Mouse (Mus musculus): ENCODE data around the gene Wwox. TPM values are rescaled to one million over a fixed set of nuclear protein-coding genes. Genes with fewer than 3 reads are reported as not detected.

Wwox gene
- polyA plus RNA-seq, 1 experiment from 2014 or later = 14.9 TPM

DNA sequence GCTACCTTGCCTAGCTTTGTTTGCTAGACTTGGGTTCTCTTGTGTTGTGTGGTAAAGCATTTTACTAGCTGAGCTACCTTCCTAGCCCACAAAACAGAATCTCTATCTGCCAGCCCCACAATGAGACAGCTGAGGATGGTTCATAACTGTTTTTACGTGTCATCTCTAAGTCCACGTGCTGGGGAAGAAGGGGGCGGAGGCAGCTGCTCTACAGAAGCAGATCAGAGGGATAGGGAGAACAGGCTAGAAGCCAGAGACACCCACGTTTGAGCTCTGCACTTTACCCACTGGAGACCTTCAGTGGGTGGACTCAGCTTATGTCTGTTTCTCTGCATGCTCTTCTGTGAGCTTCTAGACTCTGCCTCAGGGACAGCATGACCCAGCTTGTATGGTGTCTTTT lies 17.9 kb upstream of the Wwox start:
- no peak overlapping the region for H3K4me3 ChIP-seq (ENCODE audit: low read length)
- H3K27me3 ChIP-seq (replicated peaks; ENCODE audit: control insufficient read depth, insufficient read depth, low read length) = no peaks in the 10 kb centered on the region
- H3K4me2 ChIP-seq (ENCODE audit: low read length) = no peak overlapping the region
- no peaks in the 10 kb centered on the region for H3K4me1 ChIP-seq (ENCODE audit: control insufficient read depth, insufficient read depth, low read depth, low read length)
- 81% methylated on average over 4 of the region's 4 CpGs for WGBS
- ATAC-seq = no peak
- H3K36me3 ChIP-seq (ENCODE audit: control insufficient read depth, insufficient read depth, low read length) = no peaks in the 10 kb centered on the region
- no peak overlapping the region for H3K27ac ChIP-seq (ENCODE audit: low read depth, low read length)
- H3K9me3 ChIP-seq (ENCODE audit: control insufficient read depth, low read length) = no peaks in the 10 kb centered on the region
- no peak overlapping the region for H3K9ac ChIP-seq (ENCODE audit: low read depth, low read length)

DNA sequence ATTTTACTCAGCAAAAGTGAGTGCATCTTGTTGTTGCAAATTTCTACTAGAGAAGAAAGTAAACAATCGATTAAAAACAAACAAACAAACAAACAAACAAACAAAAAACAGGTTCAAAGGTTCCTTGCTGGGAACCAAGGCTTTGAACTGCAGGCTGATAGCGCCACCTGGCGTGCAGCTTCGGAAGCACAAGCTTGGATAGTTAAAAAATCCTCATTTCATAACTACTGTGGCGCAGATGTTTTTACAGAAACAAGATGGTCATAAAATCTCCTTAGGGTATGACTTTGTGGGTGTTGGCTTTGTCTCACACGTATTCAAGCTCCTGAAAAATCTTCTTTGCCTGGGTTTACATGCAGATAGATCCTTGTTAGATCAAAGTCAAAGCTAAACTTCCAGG lies 1.2 kb upstream of the Wwox start:
- H3K36me3 ChIP-seq (ENCODE audit: control insufficient read depth, insufficient read depth, low read length) = no peaks in the 10 kb centered on the region
- no peak overlapping the region for H3K4me3 ChIP-seq (ENCODE audit: low read length)
- H3K27me3 ChIP-seq (replicated peaks; ENCODE audit: control insufficient read depth, insufficient read depth, low read length) = no peaks in the 10 kb centered on the region
- H3K4me2 ChIP-seq (ENCODE audit: low read length) = no peak overlapping the region
- no peak overlapping the region for H3K27ac ChIP-seq (ENCODE audit: low read depth, low read length)
- H3K9ac ChIP-seq (ENCODE audit: low read depth, low read length) = no peak overlapping the region
- peaks cover 7% of the 10 kb centered on the region for H3K4me1 ChIP-seq (ENCODE audit: control insufficient read depth, insufficient read depth, low read depth, low read length)
- ATAC-seq = no peak
- 9% methylated on average over 6 of the region's 6 CpGs for WGBS
- no peaks in the 10 kb centered on the region for H3K9me3 ChIP-seq (ENCODE audit: control insufficient read depth, low read length)

DNA sequence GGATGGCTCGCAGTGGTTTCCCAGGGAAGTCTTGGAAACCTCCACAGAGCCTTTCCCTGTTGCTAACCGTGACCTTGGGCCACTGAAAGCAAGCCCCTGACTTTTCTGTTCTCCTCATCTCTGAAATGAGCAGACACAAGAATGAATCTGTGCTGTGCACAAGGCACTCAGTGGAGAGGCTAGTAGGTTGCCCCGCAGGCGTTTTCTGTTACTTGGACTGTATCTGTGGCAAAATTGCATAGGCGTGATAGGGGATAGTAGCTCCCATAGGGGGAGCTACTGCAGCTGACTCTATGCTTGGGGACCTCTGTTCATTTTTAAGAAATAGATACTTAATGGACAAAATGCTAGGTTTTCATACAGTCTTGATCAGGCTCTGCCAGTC lies 742 bp downstream of the Wwox start:
- H3K4me3 ChIP-seq (ENCODE audit: low read length) = peak overlapping the region; percentile 86
- peak overlapping the region; percentile 92 for H3K4me2 ChIP-seq (ENCODE audit: low read length)
- no peak for ATAC-seq
- peak overlapping the region; percentile 85 for H3K27ac ChIP-seq (ENCODE audit: low read depth, low read length)
- no peaks in the 10 kb centered on the region for H3K9me3 ChIP-seq (ENCODE audit: control insufficient read depth, low read length)
- no peaks in the 10 kb centered on the region for H3K36me3 ChIP-seq (ENCODE audit: control insufficient read depth, insufficient read depth, low read length)
- peak overlapping the region; percentile 84 for H3K9ac ChIP-seq (ENCODE audit: low read depth, low read length)
- 15% methylated on average over 5 of the region's 5 CpGs for WGBS
- no peaks in the 10 kb centered on the region for H3K27me3 ChIP-seq (replicated peaks; ENCODE audit: control insufficient read depth, insufficient read depth, low read length)
- peaks cover 7% of the 10 kb centered on the region for H3K4me1 ChIP-seq (ENCODE audit: control insufficient read depth, insufficient read depth, low read depth, low read length)

DNA sequence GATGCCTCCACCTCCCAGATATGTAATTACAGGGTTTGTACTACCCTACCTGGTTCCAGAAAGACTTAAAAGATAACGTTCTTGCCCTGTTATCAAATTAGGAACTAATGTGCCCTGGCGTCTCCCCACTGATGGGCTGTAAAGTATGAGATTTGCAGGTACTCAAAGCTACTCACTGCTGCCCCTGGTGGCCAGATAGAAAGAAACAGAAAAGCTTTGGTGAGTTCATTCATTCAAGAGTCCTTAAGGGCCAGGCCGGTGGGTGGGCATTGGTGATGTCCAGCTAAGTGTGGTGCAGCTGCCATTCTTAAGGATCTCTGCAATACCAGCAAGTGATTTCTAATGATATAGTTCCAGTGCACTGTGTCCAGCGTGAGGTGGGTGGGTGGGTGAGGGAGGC lies 2.2 kb downstream of the Wwox start:
- no peak overlapping the region for H3K9ac ChIP-seq (ENCODE audit: low read depth, low read length)
- ATAC-seq = no peak
- WGBS = 81% methylated on average over 4 of the region's 4 CpGs
- H3K4me1 ChIP-seq (ENCODE audit: control insufficient read depth, insufficient read depth, low read depth, low read length) = peaks cover 7% of the 10 kb centered on the region
- no peaks in the 10 kb centered on the region for H3K27me3 ChIP-seq (replicated peaks; ENCODE audit: control insufficient read depth, insufficient read depth, low read length)
- no peaks in the 10 kb centered on the region for H3K9me3 ChIP-seq (ENCODE audit: control insufficient read depth, low read length)
- no peak overlapping the region for H3K4me3 ChIP-seq (ENCODE audit: low read length)
- H3K27ac ChIP-seq (ENCODE audit: low read depth, low read length) = no peak overlapping the region
- no peak overlapping the region for H3K4me2 ChIP-seq (ENCODE audit: low read length)
- no peaks in the 10 kb centered on the region for H3K36me3 ChIP-seq (ENCODE audit: control insufficient read depth, insufficient read depth, low read length)

DNA sequence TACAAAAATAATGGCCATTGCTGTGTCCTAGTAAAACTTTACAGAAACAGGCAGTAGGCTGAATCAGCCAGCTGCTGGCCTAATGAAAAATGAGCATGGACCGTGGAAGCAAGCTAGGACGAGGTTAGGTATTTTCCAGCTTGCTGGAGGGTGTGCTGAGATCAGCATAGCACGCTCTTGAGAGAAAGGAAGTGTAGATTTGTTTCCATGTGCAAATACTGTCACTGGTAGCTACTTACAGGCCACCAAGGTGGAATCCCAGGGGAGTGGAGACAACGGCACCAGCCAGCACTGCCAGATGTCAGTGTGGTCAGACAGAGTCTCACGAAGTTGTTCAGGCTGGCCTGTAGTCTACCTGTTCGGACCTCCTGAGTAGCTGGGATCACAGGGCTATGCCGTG lies 7.4 kb downstream of the Wwox start:
- Histone ChIP-seq H3K36me3 (ENCODE audit: control insufficient read depth, insufficient read depth, low read length) (no peaks in the 10 kb centered on the region), H3K4me2 (ENCODE audit: low read length) (no peak overlapping the region), H3K27ac (ENCODE audit: low read depth, low read length) (no peak overlapping the region), H3K9ac (ENCODE audit: low read depth, low read length) (no peak overlapping the region), H3K4me1 (ENCODE audit: control insufficient read depth, insufficient read depth, low read depth, low read length) (no peaks in the 10 kb centered on the region), H3K27me3 (replicated peaks; ENCODE audit: control insufficient read depth, insufficient read depth, low read length) (no peaks in the 10 kb centered on the region), H3K9me3 (ENCODE audit: control insufficient read depth, low read length) (no peaks in the 10 kb centered on the region), H3K4me3 (ENCODE audit: low read length) (no peak overlapping the region)
- ATAC-seq = no peak
- 85% methylated on average over 7 of the region's 7 CpGs for WGBS

DNA sequence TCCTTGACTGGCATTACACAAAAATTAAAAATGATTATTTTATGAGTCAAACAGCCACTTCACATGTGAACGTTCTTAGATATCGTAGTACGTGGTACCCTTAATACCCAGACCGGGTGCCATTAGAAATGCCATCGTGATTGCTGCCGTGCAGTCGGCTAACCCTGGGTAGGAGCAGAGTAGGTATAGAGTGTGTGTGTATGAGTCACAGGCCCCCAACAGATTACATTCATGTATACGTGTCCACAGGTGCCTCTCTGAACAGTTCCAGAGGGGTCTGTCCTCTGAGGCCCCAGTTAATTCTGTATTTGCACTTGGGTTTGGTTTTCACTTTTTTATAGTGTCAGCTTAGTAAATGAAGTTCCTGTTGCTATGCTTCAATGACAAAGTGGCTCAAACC lies 12.8 kb downstream of the Wwox start:
- H3K4me2 ChIP-seq (ENCODE audit: low read length) = no peak overlapping the region
- H3K27me3 ChIP-seq (replicated peaks; ENCODE audit: control insufficient read depth, insufficient read depth, low read length) = no peaks in the 10 kb centered on the region; the same call in 1 of the 2 replicates
- WGBS = 87% methylated on average over 8 of the region's 8 CpGs
- H3K4me1 ChIP-seq (ENCODE audit: control insufficient read depth, insufficient read depth, low read depth, low read length) = peaks cover 5% of the 10 kb centered on the region
- no peak overlapping the region for H3K4me3 ChIP-seq (ENCODE audit: low read length)
- ATAC-seq = no peak
- H3K27ac ChIP-seq (ENCODE audit: low read depth, low read length) = no peak overlapping the region
- H3K9ac ChIP-seq (ENCODE audit: low read depth, low read length) = no peak overlapping the region
- H3K9me3 ChIP-seq (ENCODE audit: control insufficient read depth, low read length) = no peaks in the 10 kb centered on the region
- no peaks in the 10 kb centered on the region for H3K36me3 ChIP-seq (ENCODE audit: control insufficient read depth, insufficient read depth, low read length)

DNA sequence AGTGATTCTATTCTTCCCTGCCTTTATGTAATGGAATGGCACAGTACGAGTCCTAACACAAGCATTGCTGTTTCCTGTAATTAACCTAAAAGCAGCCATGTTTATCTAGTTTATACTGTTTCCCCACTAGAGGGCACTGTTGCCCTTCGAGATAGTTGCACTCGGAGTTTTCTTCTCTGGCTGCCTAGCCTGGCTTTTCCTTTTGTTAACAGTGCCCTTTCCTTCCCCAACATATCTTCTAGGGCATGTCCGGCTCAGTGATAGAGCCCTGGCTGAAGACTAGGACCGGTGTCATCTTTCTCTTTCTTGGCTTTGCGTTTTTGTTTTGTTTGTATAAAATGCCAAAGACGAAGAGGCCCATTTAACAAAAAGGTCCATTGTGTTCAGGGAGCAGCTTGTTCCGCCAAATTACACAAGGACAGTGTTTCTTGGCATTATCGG lies 13.3 kb downstream of the Wwox start:
- Histone ChIP-seq H3K9me3 (ENCODE audit: control insufficient read depth, low read length) (no peaks in the 10 kb centered on the region), H3K4me1 (ENCODE audit: control insufficient read depth, insufficient read depth, low read depth, low read length) (peaks cover 5% of the 10 kb centered on the region), H3K36me3 (ENCODE audit: control insufficient read depth, insufficient read depth, low read length) (no peaks in the 10 kb centered on the region), H3K4me2 (ENCODE audit: low read length) (peak overlapping the region; percentile 8), H3K27ac (ENCODE audit: low read depth, low read length) (no peak overlapping the region), H3K27me3 (replicated peaks; ENCODE audit: control insufficient read depth, insufficient read depth, low read length) (no peaks in the 10 kb centered on the region; the same call in 1 of the 2 replicates), H3K4me3 (ENCODE audit: low read length) (no peak overlapping the region), H3K9ac (ENCODE audit: low read depth, low read length) (no peak overlapping the region)
- 3% methylated on average over 9 of the region's 9 CpGs for WGBS
- ATAC-seq = peak; percentile 65; the same call in 1 of the 2 replicates

DNA sequence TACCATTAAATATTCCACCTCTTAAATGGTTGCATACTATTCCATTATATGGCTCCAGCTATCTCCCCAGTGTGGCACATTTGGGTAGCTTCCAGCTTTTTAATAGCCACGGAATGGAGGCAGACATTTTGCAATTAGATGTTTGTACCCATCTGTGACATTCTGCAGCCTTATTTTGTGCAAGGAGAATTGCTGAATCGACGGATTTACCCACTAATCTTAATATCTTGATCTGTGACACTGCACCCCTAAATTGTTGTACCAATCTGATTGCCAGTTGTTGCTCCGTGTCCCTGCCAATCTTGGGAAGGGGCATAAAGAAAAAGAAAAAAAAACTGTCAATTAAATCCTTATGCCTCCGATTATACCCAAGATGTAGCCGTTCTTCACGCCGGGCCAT lies 15.8 kb downstream of the Wwox start:
- no peaks in the 10 kb centered on the region for H3K9me3 ChIP-seq (ENCODE audit: control insufficient read depth, low read length)
- no peak overlapping the region for H3K9ac ChIP-seq (ENCODE audit: low read depth, low read length)
- WGBS = 79% methylated on average over 8 of the region's 8 CpGs
- H3K4me2 ChIP-seq (ENCODE audit: low read length) = no peak overlapping the region
- ATAC-seq = no peak
- peaks cover 5% of the 10 kb centered on the region for H3K4me1 ChIP-seq (ENCODE audit: control insufficient read depth, insufficient read depth, low read depth, low read length)
- no peaks in the 10 kb centered on the region; the same call in 1 of the 2 replicates for H3K27me3 ChIP-seq (replicated peaks; ENCODE audit: control insufficient read depth, insufficient read depth, low read length)
- no peak overlapping the region for H3K27ac ChIP-seq (ENCODE audit: low read depth, low read length)
- H3K36me3 ChIP-seq (ENCODE audit: control insufficient read depth, insufficient read depth, low read length) = no peaks in the 10 kb centered on the region
- no peak overlapping the region for H3K4me3 ChIP-seq (ENCODE audit: low read length)

DNA sequence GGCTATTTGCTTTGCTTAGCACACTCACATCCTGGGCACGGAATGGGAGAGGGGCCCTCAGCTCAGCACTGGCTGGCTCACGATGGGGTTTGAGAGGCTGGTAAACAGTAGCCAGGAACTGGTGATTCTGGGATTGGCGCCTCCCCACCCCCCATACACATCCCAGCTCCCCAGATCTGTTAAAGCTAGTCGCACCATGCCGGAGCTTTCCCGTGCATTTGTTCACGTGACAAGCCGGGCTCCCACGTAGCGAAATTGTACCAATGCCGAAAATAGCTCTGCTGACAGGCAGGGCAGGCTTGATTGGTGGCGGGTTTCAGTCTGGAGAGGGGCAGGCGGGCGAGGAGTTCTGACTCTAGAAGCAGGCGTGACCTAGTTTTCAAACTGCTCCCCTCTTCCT lies 16.5 kb downstream of the Wwox start:
- Histone ChIP-seq H3K4me1 (ENCODE audit: control insufficient read depth, insufficient read depth, low read depth, low read length) (peaks cover 5% of the 10 kb centered on the region), H3K4me2 (ENCODE audit: low read length) (no peak overlapping the region), H3K27ac (ENCODE audit: low read depth, low read length) (no peak overlapping the region), H3K4me3 (ENCODE audit: low read length) (no peak overlapping the region), H3K27me3 (replicated peaks; ENCODE audit: control insufficient read depth, insufficient read depth, low read length) (no peaks in the 10 kb centered on the region; the same call in 1 of the 2 replicates), H3K9me3 (ENCODE audit: control insufficient read depth, low read length) (no peaks in the 10 kb centered on the region), H3K9ac (ENCODE audit: low read depth, low read length) (no peak overlapping the region), H3K36me3 (ENCODE audit: control insufficient read depth, insufficient read depth, low read length) (no peaks in the 10 kb centered on the region)
- 73% methylated on average over 15 of the region's 15 CpGs for WGBS
- no peak for ATAC-seq

Measured in hindbrain, embryonic 16.5 days (tissue).